In genomic region chr6:117917576-117917975, GRCm38 (mm10) we compare ENCODE assay signal across 8 mouse cellular contexts. TPM values are rescaled to one million over a fixed set of nuclear protein-coding genes. Genes with fewer than 3 reads are reported as not detected.
DNase-seq lines count a peak whose midpoint lies in the region; ATAC-seq lines count a peak whose summit lies in the region.

No protein-coding gene starts in this region.

- H3K9ac ChIP-seq in limb, embryonic 15.5 days = peak overlapping the region; percentile 67
- peak overlapping the region; percentile 44 for H3K9ac ChIP-seq in midbrain, embryonic 15.5 days

- peaks cover 28% of the 10 kb centered on the region for H3K4me1 ChIP-seq in limb, embryonic 15.5 days
- peaks cover 27% of the 10 kb centered on the region for H3K4me1 ChIP-seq in midbrain, embryonic 15.5 days

- peak overlapping the region; percentile 97 for H3K27ac ChIP-seq in limb, embryonic 15.5 days
- H3K27ac ChIP-seq in midbrain, embryonic 15.5 days = peak overlapping the region; percentile 68

- H3K4me3 ChIP-seq in limb, embryonic 15.5 days = peak overlapping the region; percentile 66
- H3K4me3 ChIP-seq in midbrain, embryonic 15.5 days = peak overlapping the region; percentile 52

- peaks cover 4% of the 10 kb centered on the region; the same call in 1 of the 2 replicates for H3K36me3 ChIP-seq in limb, embryonic 15.5 days
- H3K36me3 ChIP-seq in midbrain, embryonic 15.5 days (replicated peaks) = no peaks in the 10 kb centered on the region

- DNase-seq in frontal cortex, postnatal 25 days (ENCODE audit: low spot score in 2 of 2) = no peak
- DNase-seq in gastrocnemius, postnatal 10 days = peak; percentile 62
- peak; percentile 88 for DNase-seq in induced T-regulatory cell, adult 2 months (ENCODE audit: low read depth)
- DNase-seq in spleen, postnatal 10 days (ENCODE audit: low spot score in 2 of 2) = peak; percentile 62 to 73

- H3K27me3 ChIP-seq in limb, embryonic 15.5 days = no peaks in the 10 kb centered on the region
- no peaks in the 10 kb centered on the region for H3K27me3 ChIP-seq in midbrain, embryonic 15.5 days (replicated peaks)

- H3K9me3 ChIP-seq in limb, embryonic 15.5 days = no peaks in the 10 kb centered on the region
- H3K9me3 ChIP-seq in midbrain, embryonic 15.5 days = no peaks in the 10 kb centered on the region

- ATAC-seq in frontal cortex, adult (ENCODE audit: low TSS enrichment) = peak; percentile 63
- ATAC-seq in common myeloid progenitor, adult 5-6 weeks (replicated peaks; ENCODE audit: low read depth, poor library complexity, severe bottlenecking) = peak; percentile 28; the same call in 1 of the 2 replicates
- no peak for ATAC-seq in limb, embryonic 15.5 days (ENCODE audit: insufficient number of reproducible peaks, low FRiP score, low TSS enrichment, low read depth)
- ATAC-seq in midbrain, embryonic 15.5 days (replicated peaks) = peak; percentile 61; the same call in 1 of the 2 replicates

- under 1% methylated on average over 21 of the region's 21 CpGs for WGBS in limb, embryonic 15.5 days
- under 1% methylated on average over 21 of the region's 21 CpGs for WGBS in midbrain, embryonic 15.5 days

- peak overlapping the region; percentile 67 for H3K4me2 ChIP-seq in limb, embryonic 15.5 days
- H3K4me2 ChIP-seq in midbrain, embryonic 15.5 days = peak overlapping the region; percentile 89

RNA-seq across cellular contexts. Expression of gene Hnrnpf, which starts 17.5 kb away (rescaled TPM):
- 1,320 and 1,371 TPM in 2 replicates for total RNA-seq in common myeloid progenitor, adult 5-6 weeks (2017)
- 100 to 1,000 TPM; 199 to 227 TPM for total RNA-seq in gastrocnemius, postnatal 10 days (2021)
- polyA plus RNA-seq in limb, embryonic 15.5 days (2015; fragmentation: Nextera tagmentation; extraction: Ambion mirVana) = 627 and 632 TPM in 2 replicates
- 258 and 279 TPM in 2 replicates for polyA plus RNA-seq in midbrain, embryonic 15.5 days (2015; fragmentation: Nextera tagmentation; extraction: Ambion mirVana)

RNA-seq across cellular contexts. Expression of gene Fxyd4, which starts 19.9 kb away (rescaled TPM):
- not detected in 2 replicates for total RNA-seq in common myeloid progenitor, adult 5-6 weeks (2017)
- total RNA-seq in gastrocnemius, postnatal 10 days (2021) = not detected
- 3.4 and 4.3 TPM in 2 replicates for polyA plus RNA-seq in limb, embryonic 15.5 days (2015; fragmentation: Nextera tagmentation; extraction: Ambion mirVana)
- 2.8 and 4.7 TPM in 2 replicates for polyA plus RNA-seq in midbrain, embryonic 15.5 days (2015; fragmentation: Nextera tagmentation; extraction: Ambion mirVana)

RNA-seq across cellular contexts. Expression of gene Zfp239, which starts 55.7 kb away (rescaled TPM):
- 4.3 and 8.9 TPM in 2 replicates for total RNA-seq in common myeloid progenitor, adult 5-6 weeks (2017)
- under 1 TPM; 0.23 to 0.95 TPM for total RNA-seq in gastrocnemius, postnatal 10 days (2021)
- 9.7 and 11.0 TPM in 2 replicates for polyA plus RNA-seq in limb, embryonic 15.5 days (2015; fragmentation: Nextera tagmentation; extraction: Ambion mirVana)
- 14.4 and 16.5 TPM in 2 replicates for polyA plus RNA-seq in midbrain, embryonic 15.5 days (2015; fragmentation: Nextera tagmentation; extraction: Ambion mirVana)

Comparison
In these comparisons a context has a peak if more than half of its experiments do, and no peak if none do; other contexts are left out.
1. DNase-seq: peak in gastrocnemius, postnatal 10 days (single experiment), induced T-regulatory cell, adult 2 months (single experiment) and spleen, postnatal 10 days (2 of 2); none in frontal cortex, postnatal 25 days (0 of 2).